Mouse (Mus musculus) layer of hippocampus, postnatal 25 days (tissue): ENCODE data around the gene Cfdp1. TPM values are rescaled to one million over a fixed set of nuclear protein-coding genes. Genes with fewer than 3 reads are reported as not detected.
"Not testable (repeated sequence)": the region's sequence is repeated elsewhere in the genome, so short reads cannot be mapped to it uniquely, and the experiment has no call there.

Source experiments
- DNase-seq, 2 experiments: peaks; one replicate each; pipeline ENCODE4 v3.0.0; 2022; ENCODE audit warnings: mixed read lengths in 2 of 2, low spot score in 1 of 2; ENCODE audit errors: extremely low spot score in 1 of 2
- total RNA-seq, 2 experiments: library from RNA; stranded (reverse); gene quantifications; 2 replicates each; pipeline ENCODE4 v1.2.3; 2021

The Cfdp1 gene
- total RNA-seq, 2 experiments from 2014 or later = 77.6 to 81.2 TPM

DNA sequence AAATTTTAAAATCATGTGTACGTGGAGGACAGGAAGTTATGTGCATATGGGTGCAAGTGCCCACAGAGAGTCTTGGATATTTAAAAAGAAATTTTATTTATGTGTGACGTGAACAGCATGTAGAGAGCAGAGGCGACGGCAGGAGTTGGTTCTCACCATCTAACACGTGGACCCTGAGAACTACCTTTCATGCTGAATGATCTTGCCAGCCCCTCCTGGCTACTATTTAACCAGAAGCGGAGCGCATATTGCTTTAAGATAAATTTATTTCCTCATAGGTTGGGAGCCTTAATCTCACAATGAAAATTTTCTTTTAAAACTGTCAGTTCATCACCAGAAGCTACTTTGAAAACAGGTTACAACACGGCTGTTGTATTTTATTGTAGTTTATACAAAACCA is 10.6 kb upstream of the Cfdp1 start:
- DNase-seq = no peak

DNA sequence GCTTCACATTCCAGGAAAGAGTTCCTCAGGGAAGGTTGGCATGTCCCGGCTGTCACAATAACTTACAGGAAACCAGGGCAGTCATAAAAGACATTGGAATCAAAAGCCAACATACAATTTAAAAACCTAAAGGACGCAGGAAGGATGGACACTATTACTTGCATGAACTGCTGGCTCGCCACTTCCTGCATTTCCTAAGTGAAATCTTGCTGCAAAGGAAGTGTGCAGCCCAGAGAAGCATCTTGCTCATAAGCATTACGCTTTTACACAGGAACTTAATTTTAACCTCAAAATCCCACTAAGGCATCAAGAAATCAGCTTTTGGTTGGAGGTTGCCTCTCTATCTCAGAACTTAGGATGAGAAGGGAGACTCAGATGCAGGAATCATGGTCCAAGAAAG is 9.2 kb upstream of the Cfdp1 start:
- DNase-seq = no peak

DNA sequence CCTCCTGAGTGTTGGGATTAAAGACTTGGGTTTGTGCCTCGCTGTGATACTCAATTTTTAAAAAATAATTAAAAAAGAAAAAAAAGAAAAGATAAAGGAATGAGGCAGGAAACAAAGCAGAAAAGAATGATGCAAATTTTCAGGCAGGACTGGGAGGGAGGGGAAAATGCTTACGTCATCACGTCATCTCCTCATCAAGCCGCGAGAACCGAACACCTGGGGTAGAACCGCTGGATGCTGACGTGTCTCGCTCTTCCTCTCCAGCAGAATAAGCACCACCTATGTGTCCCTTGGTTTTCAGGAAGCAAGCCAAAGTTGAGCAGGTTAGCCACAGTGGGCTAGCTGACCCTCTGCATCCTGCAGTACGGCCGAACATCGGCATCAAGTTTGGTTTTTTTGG is 1.9 kb upstream of the Cfdp1 start:
- no peak for DNase-seq

DNA sequence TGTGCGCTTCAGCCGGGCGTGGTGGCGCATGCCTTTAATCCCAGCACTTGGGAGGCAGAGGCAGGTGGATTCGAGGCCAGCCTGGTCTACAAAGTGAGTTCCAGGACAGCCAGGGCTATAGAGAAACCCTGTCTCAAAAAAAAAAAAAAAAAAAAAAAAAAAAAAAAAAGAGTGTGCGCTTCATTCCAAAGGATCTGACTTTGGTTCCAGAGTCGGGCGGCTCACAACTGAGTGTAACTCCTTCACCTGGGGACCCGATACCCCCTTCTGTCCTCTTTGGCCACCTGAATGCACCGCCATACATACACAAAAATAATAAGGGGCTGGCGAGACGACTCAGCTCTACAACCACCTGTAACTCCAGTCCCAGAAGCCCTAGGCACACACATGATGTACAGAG is 872 bp downstream of the Cfdp1 start:
- not testable (repeated sequence) for DNase-seq

DNA sequence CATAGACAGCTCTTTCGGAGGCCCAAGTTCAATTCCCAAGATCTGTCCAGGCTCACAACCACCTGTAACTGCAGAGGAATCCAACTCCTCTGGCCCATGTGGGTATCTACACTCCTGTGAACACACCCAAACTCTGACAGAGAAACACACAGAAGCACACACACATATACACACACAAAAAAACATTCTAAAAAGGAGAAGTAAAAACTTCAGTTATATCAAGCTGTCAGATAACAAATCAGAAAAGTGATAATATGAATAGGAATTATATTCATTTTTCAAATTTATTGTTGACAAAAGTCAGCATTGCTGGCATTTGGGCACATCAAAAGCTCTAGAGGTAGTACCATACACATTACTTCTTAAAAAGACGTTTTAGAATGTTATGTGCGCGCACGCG is 7.3 kb downstream of the Cfdp1 start:
- DNase-seq = no peak

DNA sequence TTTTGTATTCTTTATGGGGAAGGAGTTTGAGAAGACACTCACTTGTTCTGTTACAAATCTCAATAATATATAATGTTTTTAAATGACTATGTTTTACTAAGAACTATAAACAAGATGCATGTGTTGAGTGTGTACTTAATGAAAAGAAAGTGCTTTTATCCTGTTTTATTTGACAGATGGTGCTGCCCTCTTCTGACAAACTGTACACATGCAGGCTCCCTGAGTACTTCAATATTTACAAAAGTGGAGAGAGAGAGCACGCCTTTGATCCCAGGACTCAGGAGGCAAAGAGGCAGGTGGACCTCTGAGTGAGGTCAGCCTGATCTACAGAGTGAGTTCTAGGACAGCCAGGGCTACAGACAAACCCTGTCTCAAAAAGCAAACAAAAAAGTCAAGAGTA is 18.6 kb downstream of the Cfdp1 start:
- no peak for DNase-seq

DNA sequence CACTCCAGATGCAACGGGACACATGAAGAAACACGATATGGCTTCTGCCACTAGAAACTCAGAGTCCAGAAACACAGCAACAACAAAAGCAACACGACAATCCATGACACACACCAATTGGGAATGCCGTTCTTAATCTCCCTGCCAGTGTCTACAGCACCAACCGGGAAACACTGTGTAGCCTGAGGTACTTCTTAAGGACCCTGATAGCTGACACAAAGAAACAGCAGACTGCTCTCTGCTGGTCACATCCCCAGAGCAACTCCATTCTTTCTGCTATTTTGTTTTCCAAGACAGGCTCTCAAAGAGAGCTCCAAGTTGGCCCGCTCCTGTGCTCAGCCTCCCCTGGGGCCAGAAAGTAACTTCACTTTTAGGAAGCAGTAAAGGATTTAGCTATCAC is 20.1 kb downstream of the Cfdp1 start:
- DNase-seq = no peak

DNA sequence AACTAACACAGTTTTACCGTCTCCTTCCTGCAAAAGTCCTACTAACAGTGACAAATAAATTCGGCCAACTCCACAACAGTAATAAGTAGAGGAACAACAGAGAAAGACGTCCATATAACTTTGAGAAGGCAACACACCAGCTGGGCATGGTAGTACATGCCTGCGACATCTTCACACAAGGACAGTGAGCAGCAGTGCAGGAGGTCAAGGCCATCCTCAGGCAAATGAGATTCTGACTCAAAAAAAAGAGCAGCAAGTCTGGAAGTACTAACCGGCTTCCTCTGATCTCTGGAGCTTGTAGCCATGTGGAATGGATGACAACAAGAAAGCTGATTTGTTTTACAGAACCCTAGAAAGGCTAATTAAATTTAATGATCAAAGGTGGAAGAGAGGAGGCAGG is 21.1 kb downstream of the Cfdp1 start:
- no peak for DNase-seq

DNA sequence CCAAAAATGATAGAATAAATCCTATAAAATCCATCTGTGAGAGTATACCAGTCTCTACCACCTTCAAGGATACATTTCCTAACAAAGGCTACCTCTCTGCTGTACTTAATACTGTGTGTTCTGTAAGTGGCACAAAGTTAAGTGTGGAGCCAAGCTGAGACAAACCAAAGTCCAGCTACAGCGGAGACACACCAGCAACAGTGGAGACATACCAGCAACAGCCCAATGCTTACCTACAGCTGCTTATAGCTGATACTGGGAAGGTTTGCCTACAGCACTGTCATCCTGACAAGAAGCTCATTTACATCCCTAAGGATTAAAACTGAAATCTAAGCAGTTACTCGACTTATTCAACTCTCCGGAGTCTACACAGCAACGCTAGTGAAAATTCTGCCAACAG is 22.1 kb downstream of the Cfdp1 start:
- DNase-seq = no peak

DNA sequence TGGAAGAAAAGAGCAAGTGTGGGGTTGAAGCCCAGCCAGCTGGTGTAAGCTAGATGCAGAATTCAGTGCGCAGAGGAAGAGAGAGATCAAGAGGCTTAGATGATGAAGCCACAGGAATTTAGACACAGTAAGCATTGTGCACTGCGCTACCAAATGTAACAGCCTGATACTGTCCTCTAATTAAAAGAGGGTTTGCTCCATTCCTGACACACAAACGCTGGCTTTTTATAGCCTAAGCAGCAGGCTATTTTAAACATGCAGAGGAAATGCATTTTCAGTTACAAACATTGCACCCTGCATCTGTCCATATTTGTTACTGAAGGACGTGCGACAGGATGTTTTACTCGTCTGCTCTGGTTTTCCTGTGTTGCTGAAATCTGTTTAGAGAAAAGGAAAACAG is 25.5 kb downstream of the Cfdp1 start:
- DNase-seq = no peak

DNA sequence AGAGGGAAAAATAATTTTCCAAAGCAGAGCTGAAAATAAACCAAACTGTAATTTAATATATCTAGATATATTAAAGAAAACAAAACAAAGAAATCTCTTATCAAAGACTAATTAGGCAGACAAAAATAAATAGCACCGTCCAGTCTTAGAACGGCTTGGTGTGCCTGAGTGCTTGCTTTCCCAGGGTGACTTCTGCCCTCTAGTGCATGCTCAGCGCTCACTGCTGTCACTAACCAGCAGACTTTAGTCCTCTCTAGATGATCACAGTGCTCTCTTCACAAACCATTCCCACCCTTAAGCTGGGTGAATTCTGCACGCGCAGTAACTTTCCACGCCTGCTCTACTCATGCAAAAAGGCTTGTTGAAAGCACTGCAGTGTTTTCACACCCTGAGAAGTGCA is 28.9 kb downstream of the Cfdp1 start:
- peak in 1 of 2 experiments; percentile 20 for DNase-seq

DNA sequence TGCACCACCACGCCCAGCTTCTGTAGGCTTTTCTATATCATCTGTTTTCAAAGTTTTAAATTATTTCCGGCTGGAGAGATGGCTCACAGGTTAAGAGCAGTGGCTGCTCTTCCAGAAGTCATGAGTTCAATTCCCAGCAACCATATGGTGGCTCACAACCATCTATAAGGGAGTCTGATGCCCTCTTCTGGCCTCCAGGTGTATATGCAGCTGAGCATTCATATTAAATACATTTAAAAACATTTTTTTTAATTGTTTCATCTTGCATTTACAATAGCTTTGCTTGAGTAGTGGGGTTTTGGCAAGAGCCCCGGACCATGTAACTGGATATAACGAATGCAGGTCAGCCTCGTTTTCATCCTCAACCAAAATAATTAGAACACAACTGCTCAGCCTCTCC is 29.8 kb downstream of the Cfdp1 start:
- DNase-seq = no peak

DNA sequence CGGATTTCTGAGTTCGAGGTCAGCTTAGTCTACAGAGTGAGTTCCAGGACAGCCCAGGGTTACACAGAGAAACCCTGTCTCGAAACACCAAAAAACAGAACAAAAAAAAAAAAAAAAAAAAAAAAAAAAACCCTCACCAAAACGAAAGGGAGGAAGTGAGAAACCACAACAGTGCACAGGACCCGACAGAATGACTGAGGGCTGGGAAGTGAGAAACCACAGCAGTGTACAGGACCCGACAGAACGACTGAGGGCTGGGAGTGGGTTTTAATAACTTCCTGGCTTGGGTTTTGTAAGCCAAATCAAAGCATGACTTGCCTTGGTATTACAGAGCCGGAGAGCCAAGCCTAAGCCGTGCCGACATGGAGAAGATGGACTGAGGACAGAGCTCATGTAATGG is 32.9 kb downstream of the Cfdp1 start:
- DNase-seq = no peak

DNA sequence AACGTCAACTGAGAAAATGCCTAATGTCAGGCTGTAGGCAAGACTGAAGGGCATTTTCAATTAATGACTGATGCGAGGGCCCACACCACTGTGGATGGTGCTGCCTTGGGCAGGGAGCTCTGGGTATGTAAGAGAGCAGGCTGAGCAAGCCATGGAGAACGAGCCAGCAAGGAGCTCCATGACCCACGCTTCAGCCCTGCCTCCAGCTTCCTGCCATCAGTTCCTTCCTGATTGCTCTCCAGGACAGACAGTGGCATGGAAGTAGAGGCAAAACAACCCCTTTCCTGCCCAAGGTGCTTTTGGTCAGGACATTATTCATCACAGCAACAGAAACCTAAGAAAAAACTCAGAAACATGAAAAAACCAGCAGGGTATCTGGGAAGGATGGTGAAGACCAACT is 33.4 kb downstream of the Cfdp1 start:
- DNase-seq = no peak

DNA sequence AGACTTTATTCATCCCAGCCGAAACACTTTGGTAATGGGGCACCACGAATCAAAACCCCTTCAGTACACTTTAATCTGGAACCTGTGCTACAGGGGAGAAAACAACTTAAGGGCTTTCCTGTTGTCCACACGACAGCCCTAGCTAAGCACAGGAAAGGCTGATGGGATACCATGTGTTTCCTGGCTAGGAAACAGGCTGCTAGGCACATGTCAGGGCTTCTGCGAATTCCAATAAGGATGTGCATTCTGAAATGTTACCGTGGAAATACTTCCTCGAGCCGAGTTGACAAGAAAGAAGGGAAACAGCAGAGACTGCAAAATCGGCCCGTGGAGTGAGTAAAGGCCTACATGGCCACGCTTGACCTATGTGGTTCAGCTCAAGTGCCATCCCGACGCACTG is 34.1 kb downstream of the Cfdp1 start:
- no peak for DNase-seq

DNA sequence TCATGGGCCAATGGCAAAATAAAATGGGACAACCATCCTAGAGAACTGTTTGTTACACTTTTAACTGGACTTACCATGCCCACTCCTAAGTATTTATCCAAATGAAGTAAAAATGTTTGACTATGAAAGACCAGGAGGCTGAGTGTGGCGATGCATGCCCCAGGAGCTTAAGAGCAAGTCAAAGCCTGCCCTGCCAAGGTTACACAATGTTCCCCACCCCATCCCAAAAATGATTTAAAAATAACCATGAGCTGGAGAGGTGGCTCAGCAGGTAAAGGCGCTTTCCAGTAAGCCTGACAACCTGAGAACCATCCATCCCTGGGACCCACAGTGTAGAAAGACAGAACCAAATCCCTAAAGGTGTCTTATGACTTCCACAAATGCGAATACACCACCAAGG is 35.5 kb downstream of the Cfdp1 start:
- DNase-seq = no peak

DNA sequence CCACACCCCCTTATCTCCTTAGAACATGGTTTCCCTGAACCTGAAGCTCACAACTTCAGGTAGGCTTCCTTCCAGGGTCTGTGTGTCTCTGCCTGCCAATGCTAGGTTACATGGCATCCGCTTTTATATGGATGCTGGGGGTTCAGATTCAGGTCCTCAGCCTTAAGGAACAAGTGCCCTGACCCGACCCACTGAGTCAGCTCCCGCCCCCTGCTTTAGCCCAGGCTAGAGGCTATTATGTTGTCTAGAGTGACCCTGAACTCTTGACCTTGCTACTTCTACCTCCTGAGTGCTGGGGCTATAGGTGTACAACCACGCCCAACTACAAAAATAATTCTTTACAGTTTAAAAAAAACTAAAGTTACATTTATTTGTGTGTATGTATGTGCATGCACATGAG is 39.0 kb downstream of the Cfdp1 start:
- DNase-seq = no peak

DNA sequence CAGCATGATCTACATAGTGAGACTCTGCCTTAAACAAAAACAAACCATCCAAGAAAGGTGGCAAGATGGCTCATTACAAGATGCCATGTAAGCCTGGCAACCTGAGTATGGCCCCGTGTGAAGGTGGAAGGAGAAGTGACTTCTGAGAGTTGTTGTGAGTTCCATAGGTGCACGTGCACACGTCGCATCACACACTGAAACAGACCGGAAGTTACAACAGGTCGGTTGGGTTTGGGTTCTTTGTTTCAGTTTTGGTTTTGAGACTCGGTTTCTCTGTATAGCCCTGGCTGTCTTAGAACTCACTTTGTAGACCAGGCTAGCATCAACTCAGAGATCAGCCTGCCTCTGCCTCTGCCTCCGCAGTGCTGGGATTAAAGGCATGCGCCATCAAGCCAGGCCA is 40.3 kb downstream of the Cfdp1 start:
- no peak for DNase-seq

DNA sequence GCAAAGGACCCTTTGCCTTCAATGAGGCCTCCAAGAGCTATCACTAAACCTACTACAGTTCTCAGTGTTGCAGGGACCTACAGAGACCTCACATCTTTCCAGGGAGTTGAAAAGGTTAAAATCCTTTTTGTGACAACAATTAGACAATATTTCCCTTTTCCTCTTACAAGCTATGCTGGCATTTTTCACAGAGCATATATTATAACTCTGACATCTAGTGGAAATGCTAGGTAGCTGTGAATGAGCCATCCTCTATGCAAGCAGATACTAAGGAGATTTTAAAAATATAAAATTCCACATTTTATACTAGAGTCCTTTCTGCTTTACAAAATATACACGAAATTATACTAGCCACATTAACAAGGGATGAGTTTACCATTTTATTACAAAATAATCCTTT is 41.3 kb downstream of the Cfdp1 start:
- no peak for DNase-seq

DNA sequence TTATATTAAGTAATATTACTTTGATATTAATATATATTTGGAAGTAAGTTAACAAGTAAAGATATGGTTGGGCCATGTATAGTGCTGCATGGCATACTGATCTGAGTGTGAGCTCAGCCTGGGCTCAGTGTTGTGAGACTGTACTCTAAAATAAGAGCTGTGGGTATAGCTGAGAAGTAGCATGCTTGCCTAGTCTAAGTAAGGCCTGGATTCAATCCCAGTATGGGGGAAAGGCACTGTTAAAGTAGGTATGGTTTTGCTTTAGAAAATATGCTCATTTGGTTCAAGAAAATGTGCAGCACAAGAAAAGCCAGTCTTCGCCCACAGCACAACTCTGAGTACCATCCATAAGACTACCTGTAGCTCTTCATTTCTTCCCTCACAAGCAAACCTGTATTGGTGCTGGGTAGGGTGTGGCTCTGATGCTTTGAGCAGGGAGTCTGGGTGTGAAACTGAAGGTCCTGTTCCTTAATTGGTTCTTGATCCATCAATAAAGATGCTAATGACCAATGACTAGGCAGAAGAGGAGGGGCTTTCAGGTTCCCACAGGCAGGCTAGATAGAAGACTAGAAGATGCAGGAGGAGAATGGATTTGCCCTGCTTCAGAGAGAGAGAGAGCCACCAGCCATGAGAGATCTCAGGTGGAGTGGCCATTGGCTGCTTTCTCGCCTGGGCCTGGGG is 43.3 kb downstream of the Cfdp1 start:
- DNase-seq = no peak

DNA sequence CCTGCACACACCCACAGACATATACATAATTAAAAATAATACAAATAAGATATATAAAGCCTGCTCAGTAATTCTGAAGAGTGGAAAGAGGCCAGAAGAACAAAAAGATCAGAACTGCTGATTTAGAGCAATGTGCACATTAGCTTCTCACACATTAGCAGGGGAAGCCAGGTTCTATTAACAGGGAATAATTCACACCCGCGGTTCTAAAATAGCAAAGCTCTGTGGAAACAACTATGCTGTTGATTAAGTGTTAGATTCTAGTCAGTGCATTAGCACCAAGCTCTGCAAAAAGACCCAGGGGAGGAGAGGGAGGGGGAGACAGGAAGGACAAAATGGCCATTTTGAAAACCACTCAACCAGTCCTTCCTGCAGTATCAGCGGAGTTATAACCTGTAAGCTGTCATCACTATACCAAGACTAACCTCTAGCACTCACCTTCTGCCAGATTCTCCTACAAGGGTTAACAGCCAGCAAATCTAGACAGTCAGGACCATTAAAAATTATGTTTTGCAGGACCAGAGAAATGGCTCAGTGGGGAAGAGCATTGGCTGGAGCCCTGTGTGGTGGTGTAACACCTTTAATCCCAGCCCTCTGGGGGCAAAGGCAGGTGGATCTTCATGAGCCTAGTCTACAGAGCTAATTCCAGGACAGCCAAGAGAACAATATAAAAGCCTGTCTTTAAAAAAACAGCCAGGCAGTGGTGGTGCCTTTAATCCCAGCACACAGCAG is 45.0 kb downstream of the Cfdp1 start:
- no peak for DNase-seq

DNA sequence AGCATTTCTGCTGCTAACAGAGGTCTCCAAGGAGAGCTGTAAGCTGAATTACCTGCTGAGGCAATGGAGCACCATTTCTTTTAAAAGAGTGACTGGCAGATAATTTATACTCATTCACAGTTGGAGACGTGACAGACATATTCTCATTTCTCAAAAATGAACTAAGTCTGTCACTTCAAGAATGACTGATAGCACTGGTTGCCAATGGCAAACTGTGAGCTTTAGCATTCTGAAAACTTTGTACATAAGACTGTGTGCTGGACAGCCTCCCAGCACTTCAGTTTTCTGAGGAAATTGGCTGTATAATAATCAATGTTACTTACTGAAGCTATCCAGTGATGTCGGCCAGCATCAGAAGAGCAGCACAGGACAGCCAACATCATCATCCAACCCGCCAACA is 46.1 kb downstream of the Cfdp1 start:
- DNase-seq = no peak
